Mouse (Mus musculus) C2C12 (cell line): ENCODE measurements around the gene Ythdf1.

Experiments used
- CEBPB ChIP-seq: IDR thresholded peaks from one replicate; pipeline ENCODE4 v1.6.1; 2011; ENCODE audit warnings: low read depth, mild to moderate bottlenecking, control low read depth, moderate library complexity
- CTCF ChIP-seq: IDR thresholded peaks from one replicate; pipeline ENCODE4 v1.5.1; 2011; ENCODE audit not compliant: control insufficient read depth, insufficient read depth, insufficient read length
- FOSL1 ChIP-seq: IDR thresholded peaks from one replicate; pipeline ENCODE4 v1.8.0; 2011; ENCODE audit warnings: mild to moderate bottlenecking, low read length; ENCODE audit not compliant: poor library complexity, insufficient read depth, severe bottlenecking
- MAX ChIP-seq: IDR thresholded peaks from one replicate; pipeline ENCODE4 v1.6.1; 2011; ENCODE audit warnings: mild to moderate bottlenecking, control low read depth
- MYOG ChIP-seq: IDR thresholded peaks from one replicate; pipeline ENCODE4 v1.6.1; 2011; ENCODE audit not compliant: control insufficient read depth, insufficient read length; ENCODE audit errors: extremely low read depth
- USF1 ChIP-seq: IDR thresholded peaks from one replicate; pipeline ENCODE4 v1.6.1; 2011; ENCODE audit warnings: low read depth, mild to moderate bottlenecking, control low read depth, moderate library complexity

- TF ChIP-seq CTCF (no peak), MAX (no peak), CEBPB (no peak), FOSL1 (no peak), USF1 (no peak), MYOG (no peak)
Observed at GRCm38 (mm10) chr2:180952731-180953171, 32.0 kb upstream of the Ythdf1 start.
